Mouse (Mus musculus) adrenal gland, adult 18-20 months (tissue): ENCODE results near the gene Polrmt. TPM values are rescaled to one million over a fixed set of nuclear protein-coding genes. Genes with fewer than 3 reads are reported as not detected.
A peak's percentile ranks its signal among the peaks of the same experiment; 100 is the strongest.
"Not testable (repeated sequence)": the region's sequence is repeated elsewhere in the genome, so short reads cannot be mapped to it uniquely, and the experiment has no call there.

Experiments
- DNase-seq, 2 experiments: peaks; one replicate each; pipeline ENCODE4 v3.0.0; 2021 to 2022; ENCODE audit warnings: low spot score in 2 of 2
- total RNA-seq, 2 experiments: library from RNA; stranded (reverse); gene quantifications; 1 replicate in 1 of 2; 2 replicates in 1 of 2; pipeline ENCODE4 v1.2.3; 2021

Polrmt gene
- total RNA-seq, 2 experiments from 2014 or later, result 53.0 to 59.0 TPM

GRCm38 (mm10) chr10:79712499-79713126 lies 33.8 kb downstream of the Polrmt start:
- peak; percentile 74 to 86 for DNase-seq

GRCm38 (mm10) chr10:79712029-79712428 lies 34.4 kb downstream of the Polrmt start:
- DNase-seq, result no peak

DNA sequence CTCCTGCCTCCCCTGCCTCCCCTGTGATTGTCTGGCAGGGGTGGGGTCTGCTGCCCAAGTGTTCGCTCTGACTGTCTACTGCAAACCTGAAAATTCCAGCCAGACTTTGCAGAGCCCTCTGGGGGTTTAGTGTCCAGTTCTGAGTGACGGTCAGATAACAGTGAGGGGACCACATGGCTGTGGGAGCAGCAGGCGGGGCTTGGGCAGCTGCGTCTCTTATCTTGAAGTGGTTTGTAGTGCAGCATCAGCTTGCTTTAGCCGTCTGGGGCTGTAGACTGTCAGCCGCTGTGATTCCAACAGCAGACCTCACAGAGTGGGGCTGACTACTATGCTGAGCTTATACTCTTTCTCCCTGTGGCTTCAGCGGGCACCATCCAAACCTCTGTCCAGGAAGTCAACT lies 37.1 kb downstream of the Polrmt start:
- no peak for DNase-seq

DNA sequence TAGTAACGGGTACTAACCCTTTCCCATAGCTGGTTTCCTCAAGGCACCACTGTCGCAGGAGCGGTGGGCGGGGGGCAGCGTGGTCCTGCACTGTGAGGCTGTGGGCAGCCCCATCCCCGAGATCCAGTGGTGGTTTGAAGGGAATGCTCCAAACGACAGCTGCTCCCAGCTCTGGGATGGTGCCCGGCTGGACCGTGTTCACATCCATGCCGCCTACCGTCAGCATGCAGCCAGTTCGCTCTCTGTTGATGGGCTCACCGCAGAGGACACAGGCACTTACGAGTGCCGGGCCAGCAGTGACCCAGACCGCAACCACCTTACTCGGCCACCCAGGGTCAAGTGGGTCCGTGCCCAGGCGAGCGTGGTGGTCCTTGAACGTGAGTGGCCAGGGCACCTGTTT lies 37.7 kb downstream of the Polrmt start:
- DNase-seq, result no peak

- no peak for DNase-seq
These were observed 38.6 kb downstream of the Polrmt start for GRCm38 (mm10) chr10:79707759-79708158.

DNA sequence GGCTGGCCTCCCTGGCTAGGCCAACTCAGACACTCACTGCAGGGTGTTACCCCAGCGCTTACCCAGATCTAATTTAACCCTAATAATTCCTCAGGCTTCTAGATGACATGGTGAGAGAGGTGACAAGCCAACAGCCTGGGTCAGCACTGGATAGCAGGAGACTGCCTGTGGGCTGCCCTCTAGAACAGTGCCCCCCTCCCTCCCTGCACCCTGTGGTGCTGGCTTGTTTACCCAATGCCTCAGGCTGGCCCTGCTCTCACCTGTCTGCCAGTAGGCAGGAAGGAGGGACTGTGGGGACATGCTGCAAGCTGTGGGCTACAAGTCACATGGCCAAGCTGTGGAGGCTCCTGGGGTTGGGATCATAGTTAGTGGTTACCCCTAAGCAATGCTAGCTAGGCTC lies 39.2 kb downstream of the Polrmt start:
- no peak for DNase-seq

DNA sequence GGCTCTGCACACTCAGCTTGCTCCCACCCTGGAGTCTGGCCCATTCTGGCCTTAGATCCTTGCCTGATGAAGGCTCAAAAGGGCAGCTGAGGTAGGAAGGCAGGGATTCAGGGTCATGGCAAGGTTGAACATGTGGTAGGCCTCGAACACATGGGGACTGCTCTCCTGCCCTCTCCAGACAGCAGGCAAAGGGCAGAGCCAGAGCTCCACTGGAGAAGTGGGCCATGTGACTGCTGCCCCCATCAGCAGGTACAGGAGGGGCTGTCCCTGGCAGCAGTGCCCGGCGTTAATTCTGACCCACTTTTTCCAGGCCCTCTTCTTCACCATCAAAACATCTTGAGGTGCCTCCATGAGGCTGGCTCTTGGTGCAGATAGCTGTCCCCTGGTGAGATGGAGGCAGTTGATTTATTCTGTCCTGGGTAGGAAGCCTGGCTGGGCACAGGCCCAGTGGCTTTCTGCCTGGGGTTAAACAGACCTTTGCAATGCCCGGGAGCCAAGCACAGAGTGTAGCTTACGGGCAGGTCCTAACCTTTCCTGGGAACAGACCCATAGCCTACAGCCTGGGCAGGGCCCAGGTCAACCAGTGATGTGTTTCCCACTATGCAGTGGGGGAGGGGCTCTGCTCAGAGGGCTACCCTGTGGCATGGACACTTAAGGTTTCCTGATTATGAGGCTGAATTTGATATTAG lies 39.8 kb downstream of the Polrmt start:
- DNase-seq, result no peak

DNA sequence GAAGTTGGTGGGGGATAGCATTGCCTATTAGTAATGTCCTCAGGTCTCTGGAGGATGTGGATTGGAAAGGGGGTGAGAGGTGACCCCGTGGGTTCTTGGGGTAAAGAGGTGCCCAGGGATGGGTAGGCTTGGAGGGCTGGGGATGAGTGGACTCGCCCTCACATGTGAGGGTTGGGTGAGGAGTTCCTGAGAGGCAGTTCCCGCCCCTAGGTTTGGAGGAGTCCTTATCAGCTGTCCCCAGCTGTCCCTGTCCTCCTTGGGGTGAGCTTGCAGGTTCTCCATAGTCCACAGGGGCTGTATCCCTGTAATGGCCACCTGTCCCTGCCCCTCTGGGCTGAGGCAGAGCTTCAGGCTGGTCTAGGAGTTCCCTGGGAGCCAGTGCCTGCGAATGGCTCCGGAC lies 40.4 kb downstream of the Polrmt start:
- DNase-seq, result no peak

DNA sequence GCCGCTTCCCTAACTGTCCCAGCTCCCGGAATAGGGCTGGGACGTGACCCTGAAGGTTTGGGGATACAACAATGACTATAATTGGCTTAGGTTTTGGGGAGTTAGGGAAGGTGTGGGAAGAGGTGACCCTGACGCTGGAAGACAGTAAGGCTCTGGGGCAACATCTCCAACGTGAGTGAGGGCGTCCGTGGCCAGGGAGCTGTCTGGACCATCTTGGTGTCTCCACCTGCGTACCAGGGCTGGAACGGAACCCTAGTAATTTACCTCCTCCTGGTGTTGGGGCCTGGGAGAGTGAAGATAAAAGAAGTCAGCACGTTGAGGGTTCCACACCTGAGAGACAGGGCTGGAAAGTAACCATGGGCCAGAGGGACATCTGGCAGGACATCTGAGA lies 41.4 kb downstream of the Polrmt start:
- no peak for DNase-seq

DNA sequence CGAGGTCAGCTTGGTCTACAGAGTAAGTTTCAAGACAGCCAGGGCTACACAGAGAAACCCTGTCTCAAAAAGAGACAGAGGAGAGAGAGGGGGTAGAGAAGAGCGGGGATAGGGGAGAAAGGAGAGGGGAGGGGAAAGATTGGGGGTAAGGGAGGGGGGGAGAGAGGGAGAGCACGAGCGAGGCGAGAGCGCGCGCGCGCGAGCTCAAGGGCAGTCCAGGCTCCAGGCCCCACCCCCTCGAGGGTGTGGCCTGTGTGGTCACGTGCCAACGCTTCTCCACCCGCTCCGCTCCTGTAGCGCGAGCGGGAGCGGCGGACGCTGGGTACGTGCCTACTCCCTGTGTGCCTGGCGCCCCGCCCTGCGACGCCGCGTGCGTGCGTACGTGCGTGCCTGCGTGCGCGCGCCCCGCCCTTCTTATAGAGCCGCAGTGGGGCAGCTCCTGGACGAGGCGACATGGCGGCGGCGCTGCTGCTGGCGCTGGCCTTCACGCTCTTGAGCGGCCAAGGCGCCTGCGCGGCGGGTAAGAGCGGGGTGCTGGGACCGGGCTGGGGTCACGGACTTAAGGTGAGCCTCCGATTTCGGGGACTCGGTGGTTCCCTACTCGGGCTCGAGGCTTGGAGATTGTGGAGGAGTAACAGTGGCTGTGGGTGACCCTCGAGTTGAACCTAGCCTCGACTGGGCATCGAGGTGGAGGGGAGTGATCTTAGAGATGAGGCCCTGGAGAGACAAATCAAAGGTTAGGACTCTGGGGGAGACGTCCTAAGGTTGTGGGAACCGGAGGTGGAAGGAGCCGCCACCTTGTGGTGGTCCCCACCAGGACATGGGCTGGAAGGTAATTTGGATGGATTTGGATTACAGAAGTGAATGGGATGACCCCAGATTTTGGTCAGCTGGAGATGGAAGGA lies 42.1 kb downstream of the Polrmt start, which contains the start of gene Bsg:
Gene Bsg, plus strand, starts transcription at position 427 of the 905 bp plus-strand sequence.
- DNase-seq, result peak; percentile 97

DNA sequence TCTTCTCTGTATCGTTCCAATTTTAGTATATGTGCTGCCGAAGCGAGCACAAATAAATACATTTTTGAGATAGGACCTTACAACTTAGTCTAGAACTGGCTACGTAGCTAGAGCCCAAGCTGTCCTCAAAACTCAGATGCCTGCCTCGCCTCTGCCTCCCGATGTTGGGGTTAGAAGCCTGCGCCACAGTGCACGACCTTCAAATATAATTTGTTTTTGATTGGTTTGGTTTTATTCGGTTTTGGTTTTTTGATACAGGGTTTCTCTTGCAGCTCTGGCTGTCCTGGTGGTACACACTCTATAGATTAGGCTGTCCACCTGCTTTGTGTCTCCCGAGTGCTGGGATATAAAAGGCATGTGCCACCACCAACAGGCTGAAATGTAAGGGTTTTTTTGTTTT lies 42.8 kb downstream of the Polrmt start:
- no peak for DNase-seq

- DNase-seq, result not testable (repeated sequence)
These were observed 43.4 kb downstream of the Polrmt start for GRCm38 (mm10) chr10:79702970-79703369.

- no peak for DNase-seq
These were observed 44.8 kb downstream of the Polrmt start for GRCm38 (mm10) chr10:79701443-79702129.

GRCm38 (mm10) chr10:79700676-79701075 lies 45.7 kb downstream of the Polrmt start:
- DNase-seq, result no peak

DNA sequence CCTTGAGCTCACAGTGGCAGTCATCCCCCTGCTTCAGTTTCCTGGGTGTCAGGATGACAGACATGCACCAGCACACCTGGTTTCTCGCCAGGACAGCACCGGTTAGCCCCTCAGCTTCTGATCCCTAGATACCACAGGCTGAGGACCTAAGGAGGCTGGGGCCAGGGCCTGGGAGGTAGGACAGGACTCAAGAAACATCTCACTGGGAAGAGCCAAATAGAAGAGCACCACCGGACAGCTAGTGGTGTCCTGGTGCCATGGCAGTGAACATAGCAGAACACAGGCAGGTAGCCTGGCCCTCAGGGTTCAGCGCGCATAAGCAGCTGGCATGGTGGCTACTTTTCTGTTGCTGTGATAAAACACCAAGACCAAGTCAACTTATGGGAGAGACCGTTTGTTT lies 47.9 kb downstream of the Polrmt start:
- no peak for DNase-seq

DNA sequence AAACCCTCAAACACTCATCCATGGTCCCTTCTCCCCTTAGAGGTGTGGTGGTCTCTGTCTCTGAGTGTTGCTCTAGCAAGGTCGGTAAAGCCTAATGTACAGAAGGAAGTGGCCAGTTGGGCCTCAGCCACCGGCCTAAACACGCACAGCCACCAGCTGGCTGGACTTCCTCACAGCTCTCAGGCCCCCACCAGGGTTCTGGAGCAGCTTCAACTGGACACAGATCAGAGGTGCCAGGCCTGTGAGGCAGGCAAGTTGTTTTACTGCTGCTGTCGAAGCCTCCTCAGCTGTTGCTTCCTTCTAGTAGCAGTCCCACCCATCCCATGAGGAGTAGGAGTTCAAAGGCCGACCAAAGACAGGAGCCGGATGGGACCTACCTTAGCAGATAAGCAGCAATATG lies 48.5 kb downstream of the Polrmt start:
- DNase-seq, result no peak

- no peak for DNase-seq
These were observed 50.2 kb downstream of the Polrmt start for GRCm38 (mm10) chr10:79696129-79696651.

DNA sequence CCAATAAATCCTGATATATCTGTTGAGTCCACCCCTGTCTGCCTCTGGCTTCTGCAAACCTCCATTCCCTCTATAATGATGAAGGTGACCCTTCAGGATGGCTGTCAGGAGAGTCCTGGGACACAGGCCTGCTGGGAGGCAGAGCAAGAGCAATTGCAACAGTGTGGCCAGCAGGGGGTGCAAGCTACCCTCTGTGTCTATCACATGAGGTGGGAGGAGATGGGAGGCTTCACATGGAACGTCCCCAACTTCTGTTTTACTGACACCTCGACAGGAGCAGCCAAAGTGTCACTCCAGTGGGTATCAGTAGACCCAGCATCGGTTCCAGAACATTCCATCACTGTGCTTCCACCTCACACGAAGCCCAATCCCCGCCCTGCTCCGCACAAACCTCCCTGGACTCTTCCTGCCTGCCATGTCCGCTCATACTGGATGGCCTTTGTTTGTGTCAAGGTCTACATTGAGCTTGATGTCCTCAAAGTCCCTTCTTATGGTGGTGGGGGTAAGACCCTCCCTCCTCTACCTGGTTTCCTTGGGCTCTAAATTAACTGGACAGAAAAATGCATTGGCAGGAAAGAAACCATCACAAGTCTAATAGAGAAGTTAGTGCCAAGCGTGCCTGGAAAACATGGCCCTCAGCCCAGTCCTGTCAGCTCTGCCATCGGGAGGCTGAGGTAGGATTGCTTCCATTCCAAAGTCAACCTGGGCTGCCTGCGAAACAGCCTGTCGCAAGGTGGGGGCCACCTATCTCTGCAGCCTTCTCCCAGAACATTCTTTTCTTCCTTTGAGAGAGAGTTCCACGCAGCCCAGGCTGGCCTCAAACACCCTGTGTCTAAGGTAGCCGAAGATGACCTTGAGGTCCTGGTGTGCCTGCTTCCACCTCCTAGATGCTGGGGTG lies 50.9 kb downstream of the Polrmt start:
- DNase-seq, result peak; percentile 69 to 78

- DNase-seq, result no peak
These were observed 52.1 kb downstream of the Polrmt start for GRCm38 (mm10) chr10:79694379-79694655.
